Mouse (Mus musculus) bone marrow, adult 2 months (tissue): Measurements from ENCODE around the gene Clstn1. TPM values are rescaled to one million over a fixed set of nuclear protein-coding genes. Genes with fewer than 3 reads are reported as not detected.

Source experiments
- H3K27ac ChIP-seq: fragments of 200-500 bp; 2 replicates; pipeline ENCODE4 v1.5.1; 2012; ENCODE audit warnings: low read depth, mild to moderate bottlenecking, control low read depth, inconsistent platforms, low read length; ENCODE audit not compliant: control insufficient read depth, poor library complexity, insufficient read depth
- H3K4me1 ChIP-seq: fragments of 200-500 bp; 2 replicates; pipeline ENCODE4 v1.6.1; 2011; ENCODE audit warnings: low read length; ENCODE audit not compliant: control insufficient read depth, insufficient read depth
- H3K4me3 ChIP-seq: fragments of 200-500 bp; replicated peaks from 2 replicates; pipeline ENCODE3; 2011; ENCODE audit warnings: mild to moderate bottlenecking, low read depth, low read length, control low read depth; ENCODE audit not compliant: control insufficient read depth
- CTCF ChIP-seq: fragments of 200-500 bp; IDR thresholded peaks from 2 replicates; pipeline ENCODE4 v1.5.1; 2011; ENCODE audit warnings: low read length, control low read depth; ENCODE audit not compliant: control insufficient read depth, insufficient read depth
- POLR2A ChIP-seq: fragments of 200-500 bp; IDR thresholded peaks from 2 replicates; pipeline ENCODE4 v1.6.1; 2011; ENCODE audit warnings: low read depth, mild to moderate bottlenecking, control low read depth, low read length, borderline replicate concordance; ENCODE audit not compliant: control insufficient read depth
- WGBS: fragments of 180-500 bp; shearing (Covaris S2); methylation state at CpG from one replicate; pipeline ENCODE4 v1.1.7; 2018; 5-methylcytosine and 5-hydroxymethylcytosine counted together
- polyA plus RNA-seq: library from polyadenylated mRNA; stranded (reverse); fragments of >200 nt; gene quantifications from 2 replicates; pipeline ENCODE4 v1.2.4, GENCODE M21; 2011; ENCODE audit warnings: low replicate concordance; ENCODE audit not compliant: missing spikeins, insufficient read depth, insufficient read length

Clstn1 gene
- polyA plus RNA-seq, 1 experiment, result 6.3 TPM

GRCm38 (mm10) chr4:149675378-149676261 lies 89.4 kb downstream of the Clstn1 start:
- WGBS, result 27% methylated on average over 58 of the region's 60 CpGs
- TF ChIP-seq CTCF (no peak), POLR2A (no peak)
- Histone ChIP-seq H3K4me3 (peak overlapping the region; percentile 7), H3K4me1 (peaks cover 1% of the 10 kb centered on the region; the same call in 1 of the 2 replicates), H3K27ac (no peak overlapping the region)

GRCm38 (mm10) chr4:149678006-149678405 lies 91.7 kb downstream of the Clstn1 start:
- no peak overlapping the region for H3K27ac ChIP-seq
- no peak for TF ChIP-seq CTCF
- no peak for TF ChIP-seq POLR2A
- peaks cover 1% of the 10 kb centered on the region; the same call in 1 of the 2 replicates for H3K4me1 ChIP-seq
- 90% methylated on average over 1 of the region's 1 CpGs for WGBS
- no peak overlapping the region for H3K4me3 ChIP-seq

GRCm38 (mm10) chr4:149679056-149679770 lies 92.9 kb downstream of the Clstn1 start:
- TF ChIP-seq CTCF, result no peak
- no peak for TF ChIP-seq POLR2A
- Histone ChIP-seq H3K4me3 (no peak overlapping the region), H3K4me1 (peaks cover 1% of the 10 kb centered on the region; the same call in 1 of the 2 replicates), H3K27ac (no peak overlapping the region)
- WGBS, result 76% methylated on average over 11 of the region's 11 CpGs

- WGBS, result 70% methylated on average over 7 of the region's 7 CpGs
- Histone ChIP-seq H3K4me1 (no peaks in the 10 kb centered on the region; the same call in 1 of the 2 replicates), H3K27ac (no peak overlapping the region), H3K4me3 (no peak overlapping the region)
- TF ChIP-seq POLR2A (no peak), CTCF (no peak)
Measured at GRCm38 (mm10) chr4:149683875-149684274, 97.6 kb downstream of the Clstn1 start.

- Histone ChIP-seq H3K27ac (no peak overlapping the region), H3K4me1 (no peaks in the 10 kb centered on the region; the same call in 1 of the 2 replicates), H3K4me3 (no peak overlapping the region)
- TF ChIP-seq POLR2A, result no peak
- no peak for TF ChIP-seq CTCF
- 81% methylated on average over 11 of the region's 11 CpGs for WGBS
Measured at GRCm38 (mm10) chr4:149684841-149685623, 98.8 kb downstream of the Clstn1 start.

- 89% methylated on average over 14 of the region's 14 CpGs for WGBS
- no peaks in the 10 kb centered on the region; the same call in 1 of the 2 replicates for H3K4me1 ChIP-seq
- H3K4me3 ChIP-seq, result no peak overlapping the region
- no peak overlapping the region for H3K27ac ChIP-seq
- TF ChIP-seq CTCF (no peak), POLR2A (no peak)
Measured at GRCm38 (mm10) chr4:149688861-149689260, 102.6 kb downstream of the Clstn1 start.

GRCm38 (mm10) chr4:149689822-149690700 lies 103.8 kb downstream of the Clstn1 start:
- TF ChIP-seq CTCF (no peak), POLR2A (no peak)
- Histone ChIP-seq H3K4me1 (no peaks in the 10 kb centered on the region; the same call in 1 of the 2 replicates), H3K27ac (no peak overlapping the region), H3K4me3 (no peak overlapping the region)
- WGBS, result 46% methylated on average over 12 of the region's 12 CpGs
